Mouse (Mus musculus) MEL (cell line): ENCODE data around the gene Ddhd1. TPM values are rescaled to one million over a fixed set of nuclear protein-coding genes. Genes with fewer than 3 reads are reported as not detected.

ENCODE experiments used
- DNase-seq: peaks from one replicate; pipeline ENCODE4 v3.0.0; 2011; ENCODE audit warnings: low read depth, low spot score
- H3K27ac ChIP-seq: 2 replicates; pipeline ENCODE4 v1.5.1; 2012; ENCODE audit warnings: low read depth, mild to moderate bottlenecking, control low read depth, low read length, moderate library complexity; ENCODE audit not compliant: control insufficient read depth
- H3K27me3 ChIP-seq, 2 experiments: fragments of 150-350 bp in 1 of 2; sonication (generic) in 1 of 2; 2 replicates each; pipeline ENCODE4 v1.6.1; 2012; ENCODE audit warnings: low read length in 2 of 2, mild to moderate bottlenecking in 2 of 2, improper control_type of control experiment in 1 of 2, moderate library complexity in 1 of 2; ENCODE audit not compliant: insufficient read depth in 2 of 2, control insufficient read depth in 1 of 2
- H3K36me3 ChIP-seq, 2 experiments: 2 replicates each; pipeline ENCODE4 v1.6.1; 2012 to 2014; ENCODE audit warnings: low read length in 2 of 2, improper control_type of control experiment in 1 of 2, inconsistent platforms in 1 of 2, mild to moderate bottlenecking in 1 of 2; ENCODE audit not compliant: insufficient read depth in 2 of 2, control insufficient read depth in 1 of 2
- H3K4me1 ChIP-seq, 2 experiments: fragments of 150-350 bp in 1 of 2; sonication (generic) in 1 of 2; 2 replicates each; pipeline ENCODE4 v1.6.1; 2012; ENCODE audit warnings: low read length in 2 of 2, improper control_type of control experiment in 1 of 2, mild to moderate bottlenecking in 1 of 2; ENCODE audit not compliant: insufficient read depth in 2 of 2, control insufficient read depth in 1 of 2
- H3K4me3 ChIP-seq, 2 experiments: fragments of 150-350 bp in 1 of 2; sonication (generic) in 1 of 2; 2 replicates each; pipeline ENCODE4 v1.5.1; 2012; ENCODE audit warnings: low read depth in 2 of 2, low read length in 2 of 2, mild to moderate bottlenecking in 2 of 2, moderate library complexity in 2 of 2, control low read depth in 1 of 2, improper control_type of control experiment in 1 of 2; ENCODE audit not compliant: control insufficient read depth in 1 of 2, insufficient read depth in 1 of 2
- H3K79me2 ChIP-seq: 2 replicates; pipeline ENCODE4 v1.6.1; 2012; ENCODE audit warnings: mild to moderate bottlenecking, low read length, moderate library complexity; ENCODE audit not compliant: control insufficient read depth, poor library complexity, insufficient read depth
- H3K9ac ChIP-seq: 2 replicates; pipeline ENCODE4 v1.6.1; 2012; ENCODE audit warnings: low read depth, mild to moderate bottlenecking, control low read depth, low read length, moderate library complexity; ENCODE audit not compliant: control insufficient read depth, poor library complexity, severe bottlenecking
- H3K9me3 ChIP-seq: fragments of 150-350 bp; sonication (generic); replicated peaks from 2 replicates; pipeline ENCODE4 v1.6.1; 2012; ENCODE audit warnings: mild to moderate bottlenecking, low read length, improper control_type of control experiment, moderate library complexity; ENCODE audit not compliant: insufficient read depth
- BHLHE40 ChIP-seq: IDR thresholded peaks from 2 replicates; pipeline ENCODE4 v1.6.1; 2012; ENCODE audit warnings: low read depth, mild to moderate bottlenecking, inconsistent platforms, low read length, improper control_type of control experiment, borderline replicate concordance
- CHD1 ChIP-seq: IDR thresholded peaks from 2 replicates; pipeline ENCODE4 v1.6.1; 2012; ENCODE audit warnings: low read depth, mild to moderate bottlenecking, inconsistent platforms, low read length, improper control_type of control experiment
- CHD2 ChIP-seq: IDR thresholded peaks from 2 replicates; pipeline ENCODE4 v1.6.1; 2011; ENCODE audit warnings: low read length, improper control_type of control experiment
- CTCF ChIP-seq, 3 experiments: IDR thresholded peaks in 2 of 3; conservative IDR thresholded peaks in 1 of 3; 2 replicates each; pipeline ENCODE4 v1.5.1; 2011 to 2012; ENCODE audit warnings: low read length in 3 of 3, low read depth in 2 of 3, mild to moderate bottlenecking in 2 of 3, improper control_type of control experiment in 1 of 3, inconsistent platforms in 1 of 3, mixed read lengths in 1 of 3, moderate library complexity in 1 of 3; ENCODE audit not compliant: control insufficient read depth in 1 of 3, insufficient read depth in 1 of 3, poor library complexity in 1 of 3, severe bottlenecking in 1 of 3
- E2F4 ChIP-seq: IDR thresholded peaks from 2 replicates; pipeline ENCODE4 v1.6.1; 2011; ENCODE audit warnings: low read depth, low read length, improper control_type of control experiment, borderline replicate concordance
- EP300 ChIP-seq, 2 experiments: IDR thresholded peaks; 2 replicates each; pipeline ENCODE4 v1.6.1; 2011; ENCODE audit warnings: improper control_type of control experiment in 2 of 2, low read length in 2 of 2, low read depth in 1 of 2, mild to moderate bottlenecking in 1 of 2
- ETS1 ChIP-seq: IDR thresholded peaks from 2 replicates; pipeline ENCODE4 v1.6.1; 2012; ENCODE audit warnings: low read depth, mild to moderate bottlenecking, inconsistent platforms, low read length, improper control_type of control experiment, moderate library complexity
- GABPA ChIP-seq: IDR thresholded peaks from 2 replicates; pipeline ENCODE4 v1.6.1; 2012; ENCODE audit warnings: low read depth, mild to moderate bottlenecking, inconsistent platforms, low read length, improper control_type of control experiment, moderate library complexity
- GATA1 ChIP-seq: IDR thresholded peaks from 2 replicates; pipeline ENCODE4 v1.6.1; 2011; ENCODE audit warnings: low read depth, low read length, improper control_type of control experiment
- HCFC1 ChIP-seq: IDR thresholded peaks from 2 replicates; pipeline ENCODE4 v1.6.1; 2012; ENCODE audit warnings: low read depth, mild to moderate bottlenecking, inconsistent platforms, low read length, improper control_type of control experiment, moderate library complexity
- JUND ChIP-seq: IDR thresholded peaks from 2 replicates; pipeline ENCODE4 v1.6.1; 2011; ENCODE audit warnings: low read depth, mild to moderate bottlenecking, improper control_type of control experiment, low read length
- MAFK ChIP-seq: IDR thresholded peaks from 2 replicates; pipeline ENCODE4 v1.6.1; 2011; ENCODE audit warnings: low read depth, mild to moderate bottlenecking, low read length, improper control_type of control experiment, borderline replicate concordance
- MAX ChIP-seq: IDR thresholded peaks from 2 replicates; pipeline ENCODE4 v1.6.1; 2011; ENCODE audit warnings: low read length, improper control_type of control experiment
- MAZ ChIP-seq: IDR thresholded peaks from 2 replicates; pipeline ENCODE4 v1.6.1; 2012; ENCODE audit warnings: low read depth, mild to moderate bottlenecking, inconsistent platforms, low read length, improper control_type of control experiment
- MEF2A ChIP-seq: IDR thresholded peaks from 2 replicates; pipeline ENCODE4 v1.6.1; 2014; ENCODE audit warnings: low read depth, mild to moderate bottlenecking, inconsistent platforms, low read length, improper control_type of control experiment; ENCODE audit not compliant: poor library complexity, insufficient replicate concordance, severe bottlenecking; ENCODE audit errors: extremely low read depth
- MXI1 ChIP-seq: IDR thresholded peaks from 2 replicates; pipeline ENCODE4 v1.6.1; 2011; ENCODE audit warnings: mild to moderate bottlenecking, low read depth, low read length, improper control_type of control experiment
- MYB ChIP-seq: IDR thresholded peaks from 2 replicates; pipeline ENCODE4 v1.6.1; 2011; ENCODE audit warnings: mild to moderate bottlenecking, low read depth, low read length, improper control_type of control experiment
- MYC ChIP-seq: IDR thresholded peaks from 2 replicates; pipeline ENCODE4 v1.6.1; 2011; ENCODE audit warnings: low read depth, mild to moderate bottlenecking, low read length, improper control_type of control experiment, moderate library complexity
- NELFE ChIP-seq: IDR thresholded peaks from 2 replicates; pipeline ENCODE4 v1.6.1; 2011; ENCODE audit warnings: low read depth, low read length, improper control_type of control experiment
- NRF1 ChIP-seq: IDR thresholded peaks from 2 replicates; pipeline ENCODE4 v1.6.1; 2014; ENCODE audit warnings: low read depth, mild to moderate bottlenecking, inconsistent platforms, low read length, improper control_type of control experiment, moderate library complexity; ENCODE audit not compliant: poor library complexity, insufficient read depth, severe bottlenecking
- POLR2A ChIP-seq, 2 experiments: IDR thresholded peaks; 2 replicates each; pipeline ENCODE4 v1.6.1; 2011 to 2012; ENCODE audit warnings: low read length in 2 of 2, mild to moderate bottlenecking in 2 of 2, control low read depth in 1 of 2, improper control_type of control experiment in 1 of 2, low read depth in 1 of 2, moderate library complexity in 1 of 2; ENCODE audit not compliant: control insufficient read depth in 1 of 2, insufficient read depth in 1 of 2, poor library complexity in 1 of 2
- POLR2AphosphoS2 ChIP-seq: IDR thresholded peaks from 2 replicates; pipeline ENCODE4 v1.6.1; 2011; ENCODE audit warnings: low read length, improper control_type of control experiment
- POLR2AphosphoS5 ChIP-seq: IDR thresholded peaks from 2 replicates; pipeline ENCODE4 v1.6.1; 2012; ENCODE audit warnings: low read depth, borderline replicate concordance, mild to moderate bottlenecking, inconsistent platforms, low read length, moderate library complexity, mixed read lengths
- RAD21 ChIP-seq: IDR thresholded peaks from 2 replicates; pipeline ENCODE4 v1.6.1; 2011; ENCODE audit warnings: mild to moderate bottlenecking, low read depth, low read length, improper control_type of control experiment
- SIN3A ChIP-seq: IDR thresholded peaks from 2 replicates; pipeline ENCODE4 v1.6.1; 2012; ENCODE audit warnings: low read length, improper control_type of control experiment, inconsistent platforms
- SMC3 ChIP-seq: IDR thresholded peaks from 2 replicates; pipeline ENCODE4 v1.6.1; 2011; ENCODE audit warnings: low read depth, low read length, improper control_type of control experiment
- TAL1 ChIP-seq: IDR thresholded peaks from 2 replicates; pipeline ENCODE4 v1.6.1; 2012; ENCODE audit warnings: mild to moderate bottlenecking, inconsistent platforms, low read length, moderate library complexity, mixed read lengths
- TBP ChIP-seq: IDR thresholded peaks from 2 replicates; pipeline ENCODE4 v1.8.0; 2011; ENCODE audit warnings: low read depth, low read length, improper control_type of control experiment
- TCF12 ChIP-seq: IDR thresholded peaks from 2 replicates; pipeline ENCODE4 v1.6.1; 2014; ENCODE audit warnings: low read depth, mild to moderate bottlenecking, inconsistent platforms, low read length, improper control_type of control experiment, moderate library complexity
- USF1 ChIP-seq: IDR thresholded peaks from 2 replicates; pipeline ENCODE4 v1.6.1; 2014; ENCODE audit warnings: low read depth, mild to moderate bottlenecking, inconsistent platforms, low read length, improper control_type of control experiment, moderate library complexity
- USF2 ChIP-seq, 2 experiments: IDR thresholded peaks; 2 replicates each; pipeline ENCODE4 v1.6.1; 2011 to 2012; ENCODE audit warnings: improper control_type of control experiment in 2 of 2, low read length in 2 of 2, borderline replicate concordance in 1 of 2, inconsistent platforms in 1 of 2, low read depth in 1 of 2, mild to moderate bottlenecking in 1 of 2; ENCODE audit not compliant: insufficient read depth in 1 of 2
- ZC3H11A ChIP-seq: IDR thresholded peaks from 2 replicates; pipeline ENCODE4 v1.6.1; 2012; ENCODE audit warnings: low read depth, mild to moderate bottlenecking, inconsistent platforms, low read length, improper control_type of control experiment
- ZKSCAN1 ChIP-seq: IDR thresholded peaks from 2 replicates; pipeline ENCODE4 v1.6.1; 2012; ENCODE audit warnings: low read depth, mild to moderate bottlenecking, inconsistent platforms, low read length, improper control_type of control experiment, moderate library complexity
- ZMIZ1 ChIP-seq: IDR thresholded peaks from 2 replicates; pipeline ENCODE4 v1.6.1; 2012; ENCODE audit warnings: low read depth, mild to moderate bottlenecking, inconsistent platforms, low read length, improper control_type of control experiment, moderate library complexity
- polyA plus RNA-seq, 2 experiments: library from polyadenylated mRNA; stranded (reverse) in 1 of 2; unstranded in 1 of 2; fragments of >175 nt in 1 of 2; fragments of >200 nt in 1 of 2; gene quantifications; 2 replicates each; pipeline versions ENCODE4 v1.2.1 to v1.2.4; 2012; ENCODE audit warnings: low replicate concordance in 2 of 2, low read depth in 1 of 2; ENCODE audit not compliant: insufficient read length in 2 of 2, insufficient read depth in 1 of 2, missing spikeins in 1 of 2
- total RNA-seq: library from RNA; depleted of rRNA; stranded (reverse); fragments of 300-350 nt; gene quantifications from 2 replicates; pipeline ENCODE4 v1.2.3, GENCODE M21; 2012; rRNA removed

Gene Ddhd1
- 9.0 and 9.3 TPM in 2 replicates for total RNA-seq
- 10 to 100 TPM in 1 of 2 experiments, not detected in 1; 14.3 TPM for polyA plus RNA-seq

- Histone ChIP-seq H3K36me3 (peaks cover 0 to 39% of the 10 kb centered on the region in 2 experiments; a peak in 2 of 4 replicates), H3K27ac (peak within 1 kb of the TSS; percentile 81), H3K9ac (peak within 1 kb of the TSS; percentile 93), H3K9me3 (no peaks in the 10 kb centered on the region), H3K4me3 (peak within 1 kb of the TSS; percentile 94 to 96), H3K79me2 (peaks cover 27% of the 10 kb centered on the region), H3K4me1 (peaks cover 22 to 31% of the 10 kb centered on the region in 2 experiments), H3K27me3 (no peaks in the 10 kb centered on the region)
- peak; percentile 88 for DNase-seq
- TF ChIP-seq SMC3 = no peak
- TF ChIP-seq ZC3H11A = no peak
- peak; percentile 68 for TF ChIP-seq HCFC1
- TF ChIP-seq TCF12 = peak; percentile 37; the same call in 1 of the 2 replicates
- TF ChIP-seq POLR2AphosphoS5 = no peak
- peak; percentile 65 for TF ChIP-seq SIN3A
- no peak for TF ChIP-seq JUND
- TF ChIP-seq NRF1 = peak; percentile 67
- peak; percentile 52; the same call in 1 of the 2 replicates for TF ChIP-seq BHLHE40
- no peak for TF ChIP-seq TAL1
- TF ChIP-seq E2F4 = no peak
- TF ChIP-seq USF2 (IDR thresholded peaks at IDR 0.05; ENCODE audit: borderline replicate concordance in 1 of 2, insufficient read depth in 1 of 2, low read depth in 1 of 2, low read length in 2 of 2) = no peak
- TF ChIP-seq POLR2A (IDR thresholded peaks at IDR 0.05; ENCODE audit: control insufficient read depth in 1 of 2, insufficient read depth in 1 of 2, low read depth in 1 of 2, low read length in 2 of 2, poor library complexity in 1 of 2) = peak; percentile 83 to 87
- TF ChIP-seq MAFK = no peak
- no peak for TF ChIP-seq CTCF (IDR thresholded peaks at IDR 0.05 in 2 of 3, conservative IDR thresholded peaks at IDR 0.05 in 1 of 3; ENCODE audit: control insufficient read depth in 1 of 3, insufficient read depth in 1 of 3, low read depth in 2 of 3, low read length in 3 of 3, poor library complexity in 1 of 3, severe bottlenecking in 1 of 3)
- no peak for TF ChIP-seq GABPA
- TF ChIP-seq ZKSCAN1 = no peak
- TF ChIP-seq USF1 = no peak
- peak; percentile 26 for TF ChIP-seq ZMIZ1
- peak; percentile 69 for TF ChIP-seq NELFE
- peak; percentile 57; the same call in 1 of the 2 replicates for TF ChIP-seq POLR2AphosphoS2
- TF ChIP-seq CHD1 = no peak
- 0 out of 2 replicates have a peak, but pooled peaks have one; percentile 17 for TF ChIP-seq ETS1
- no peak for TF ChIP-seq RAD21
- TF ChIP-seq CHD2 = no peak
- TF ChIP-seq MEF2A = no peak
- no peak for TF ChIP-seq MYC
- peak; percentile 14; the same call in 1 of the 2 replicates for TF ChIP-seq MAX
- TF ChIP-seq MYB = no peak
- no peak; the same call in 1 of the 2 replicates for TF ChIP-seq MAZ
- TF ChIP-seq MXI1 = no peak; the same call in none of the 2 replicates
- TF ChIP-seq GATA1 = no peak
- peak; percentile 56 for TF ChIP-seq TBP
- no peak for TF ChIP-seq EP300 (IDR thresholded peaks at IDR 0.05; ENCODE audit: low read depth in 1 of 2, low read length in 2 of 2)
Observed at GRCm38 (mm10) chr14:45657641-45658611, at the start of gene Ddhd1. Gene Ddhd1, minus strand, starts transcription at chr14:45658143.
